Mouse (Mus musculus): Measurements from ENCODE around the gene Pi4ka.
A peak's percentile ranks its signal among the peaks of the same experiment; 100 is the strongest.

Pi4ka gene

GRCm38 (mm10) chr16:17339701-17340100, 66.4 kb downstream of the Pi4ka start:
- DNase-seq (ENCODE audit: extremely low read depth, insufficient read length, low spot score): no peak

GRCm38 (mm10) chr16:17336089-17336488, 70.0 kb downstream of the Pi4ka start:
- DNase-seq (ENCODE audit: extremely low read depth, insufficient read length, low spot score): no peak

- DNase-seq (ENCODE audit: extremely low read depth, insufficient read length, low spot score): no peak
These were observed 71.5 kb downstream of the Pi4ka start for GRCm38 (mm10) chr16:17334574-17334973.

GRCm38 (mm10) chr16:17331855-17332254, 74.3 kb downstream of the Pi4ka start:
- no peak for DNase-seq (ENCODE audit: extremely low read depth, insufficient read length, low spot score)

GRCm38 (mm10) chr16:17331116-17331515, 75.0 kb downstream of the Pi4ka start, which contains the start of gene Serpind1:
Serpind1 (plus strand) TSS chr16:17331371.
- DNase-seq (ENCODE audit: extremely low read depth, insufficient read length, low spot score): no peak

GRCm38 (mm10) chr16:17329848-17330570, 76.1 kb downstream of the Pi4ka start:
- DNase-seq (ENCODE audit: extremely low read depth, insufficient read length, low spot score): peak; percentile 51

- no peak for DNase-seq (ENCODE audit: extremely low read depth, insufficient read length, low spot score)
These were observed 80.0 kb downstream of the Pi4ka start for GRCm38 (mm10) chr16:17326064-17326463.

- no peak for DNase-seq (ENCODE audit: extremely low read depth, insufficient read length, low spot score)
These were observed 81.4 kb downstream of the Pi4ka start for GRCm38 (mm10) chr16:17324745-17325144.

GRCm38 (mm10) chr16:17321481-17321880, 84.6 kb downstream of the Pi4ka start:
- DNase-seq (ENCODE audit: extremely low read depth, insufficient read length, low spot score): no peak

GRCm38 (mm10) chr16:17316554-17316953, 89.6 kb downstream of the Pi4ka start:
- peak; percentile 25 for DNase-seq (ENCODE audit: extremely low read depth, insufficient read length, low spot score)

- no peak for DNase-seq (ENCODE audit: extremely low read depth, insufficient read length, low spot score)
These were observed 93.6 kb downstream of the Pi4ka start for GRCm38 (mm10) chr16:17312531-17312930.

GRCm38 (mm10) chr16:17309036-17309435, 97.1 kb downstream of the Pi4ka start:
- no peak for DNase-seq (ENCODE audit: extremely low read depth, insufficient read length, low spot score)

- no peak for DNase-seq (ENCODE audit: extremely low read depth, insufficient read length, low spot score)
These were observed 98.7 kb downstream of the Pi4ka start for GRCm38 (mm10) chr16:17307461-17307860.

GRCm38 (mm10) chr16:17303521-17304245, 102.4 kb downstream of the Pi4ka start:
- no peak for DNase-seq (ENCODE audit: extremely low read depth, insufficient read length, low spot score)

- no peak for DNase-seq (ENCODE audit: extremely low read depth, insufficient read length, low spot score)
These were observed 105.3 kb downstream of the Pi4ka start for GRCm38 (mm10) chr16:17300818-17301217.

- peak; percentile 49 for DNase-seq (ENCODE audit: extremely low read depth, insufficient read length, low spot score)
These were observed 113.4 kb downstream of the Pi4ka start for GRCm38 (mm10) chr16:17292751-17293150.

- no peak for DNase-seq (ENCODE audit: extremely low read depth, insufficient read length, low spot score)
These were observed 115.1 kb downstream of the Pi4ka start for GRCm38 (mm10) chr16:17291016-17291415.

- DNase-seq (ENCODE audit: extremely low read depth, insufficient read length, low spot score): no peak
These were observed 119.0 kb downstream of the Pi4ka start for GRCm38 (mm10) chr16:17287103-17287502.

- DNase-seq (ENCODE audit: extremely low read depth, insufficient read length, low spot score): no peak
These were observed 123.0 kb downstream of the Pi4ka start for GRCm38 (mm10) chr16:17283151-17283550.

GRCm38 (mm10) chr16:17280471-17280870, 125.6 kb downstream of the Pi4ka start:
- no peak for DNase-seq (ENCODE audit: extremely low read depth, insufficient read length, low spot score)

- no peak for DNase-seq (ENCODE audit: extremely low read depth, insufficient read length, low spot score)
These were observed 128.5 kb downstream of the Pi4ka start for GRCm38 (mm10) chr16:17277342-17278211.
